Mouse (Mus musculus) embryo, embryonic 10.5 days (tissue): ENCODE data around the gene Col4a4.

ENCODE experiments used
- DNase-seq: peaks from one replicate; pipeline ENCODE4 v3.0.0-alpha.2; 2015; ENCODE audit warnings: low spot score

Col4a4 gene

DNA sequence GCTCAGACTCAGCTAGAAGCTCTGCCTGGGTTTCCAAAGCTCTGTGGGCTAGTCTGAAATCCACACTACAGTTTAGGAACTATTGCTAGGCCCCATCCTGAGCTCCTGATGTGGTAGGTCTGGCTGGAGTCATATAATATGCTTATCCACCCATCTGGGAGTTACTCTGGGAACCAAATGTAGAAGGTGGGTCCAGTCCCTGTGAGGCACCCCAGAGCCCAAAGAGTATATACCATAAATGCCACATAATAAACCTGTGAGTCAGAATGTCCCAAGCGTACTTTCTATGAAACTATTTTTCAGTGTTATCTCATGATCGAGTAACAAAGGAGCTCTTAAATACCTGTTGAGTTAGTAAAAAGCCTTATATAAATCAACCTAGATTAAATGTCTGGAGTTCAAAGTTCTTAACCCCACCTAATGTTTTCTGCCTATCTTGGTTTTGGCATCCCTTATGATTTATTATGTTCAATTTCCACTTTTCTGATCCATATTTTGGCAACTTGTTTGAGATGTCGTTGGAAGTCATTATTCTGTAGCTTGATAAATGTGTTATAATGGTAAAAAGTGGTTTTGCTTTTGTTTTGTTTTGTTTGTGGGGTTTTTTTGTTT, 172.1 kb downstream of the Col4a4 start:
- DNase-seq: no peak

DNA sequence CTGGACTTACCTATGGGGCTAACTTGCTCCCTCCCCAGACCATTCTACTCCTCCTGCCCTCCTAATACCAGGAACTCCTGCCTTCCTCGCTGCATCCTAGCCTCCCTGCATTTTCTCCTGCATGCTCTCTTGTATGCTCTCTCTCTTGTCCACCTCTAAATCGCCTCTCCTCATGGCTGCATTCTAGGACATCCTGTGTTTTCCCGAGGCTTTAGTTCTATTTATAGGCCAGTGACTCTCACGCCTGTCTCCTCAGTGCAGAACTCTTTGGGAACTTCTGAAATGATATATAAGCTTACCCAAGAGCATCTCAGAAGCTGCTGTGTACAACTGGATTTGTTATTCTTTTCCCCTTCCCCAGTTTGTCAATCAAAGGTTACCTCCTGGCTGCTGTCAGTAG, 174.6 kb downstream of the Col4a4 start:
- no peak for DNase-seq

DNA sequence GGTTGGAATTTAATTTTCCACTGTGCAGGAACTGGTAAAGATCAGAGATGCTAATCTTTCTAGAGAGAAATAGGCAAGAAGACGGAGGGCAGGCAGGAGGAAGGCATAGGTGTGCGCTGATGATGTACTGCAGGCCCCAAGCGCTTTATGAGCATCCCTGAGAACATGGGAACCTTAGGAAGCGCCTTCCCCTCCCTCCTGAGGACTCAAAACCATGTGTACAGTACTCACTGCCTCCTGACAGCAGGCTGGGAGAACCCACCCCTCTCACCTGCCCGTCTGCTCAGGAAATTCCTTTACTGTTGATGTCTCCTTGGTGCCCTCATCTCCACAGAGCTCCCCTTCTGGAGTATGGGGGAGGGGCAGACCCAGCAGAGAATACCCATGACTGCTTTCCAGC, 175.1 kb downstream of the Col4a4 start:
- DNase-seq: no peak

DNA sequence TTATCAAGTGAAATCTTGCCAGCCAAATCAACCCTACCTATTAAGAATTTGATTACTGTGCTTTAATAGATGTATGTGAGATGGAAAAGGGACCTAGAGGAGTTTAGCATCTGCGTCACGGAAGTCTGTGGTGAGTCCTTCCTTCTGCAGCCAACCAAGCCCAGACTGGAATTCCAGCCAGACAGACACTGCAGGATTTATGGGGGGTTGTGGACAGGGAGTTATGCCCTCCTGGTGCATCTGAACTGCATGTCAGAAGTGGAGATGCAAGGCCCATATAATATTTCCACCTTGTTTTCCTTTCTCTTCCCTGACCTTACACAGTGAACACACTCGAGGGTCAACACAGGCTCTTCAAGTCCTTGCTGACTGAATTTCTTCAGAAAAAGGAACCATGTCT, 176.1 kb downstream of the Col4a4 start:
- no peak for DNase-seq

DNA sequence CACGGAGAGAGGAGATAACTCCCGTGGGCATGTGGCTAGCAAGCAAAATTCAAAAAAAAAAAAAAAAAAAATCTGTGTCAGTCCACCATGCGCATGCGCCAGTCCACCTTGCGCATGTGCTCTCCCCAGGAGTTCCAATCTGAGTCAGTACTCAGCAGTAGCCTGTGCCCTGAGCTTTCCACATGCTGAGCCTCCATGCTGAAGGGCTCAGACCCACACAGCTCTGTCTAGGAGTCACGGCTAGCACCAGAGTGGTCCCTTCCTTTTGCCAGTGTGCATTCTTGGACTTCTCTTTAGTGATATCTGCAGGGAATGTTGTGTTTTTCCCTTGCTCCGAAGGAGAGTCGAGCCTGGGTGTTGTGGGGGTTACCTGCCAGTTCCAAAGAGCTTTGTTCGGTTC, 177.4 kb downstream of the Col4a4 start:
- DNase-seq: no peak

DNA sequence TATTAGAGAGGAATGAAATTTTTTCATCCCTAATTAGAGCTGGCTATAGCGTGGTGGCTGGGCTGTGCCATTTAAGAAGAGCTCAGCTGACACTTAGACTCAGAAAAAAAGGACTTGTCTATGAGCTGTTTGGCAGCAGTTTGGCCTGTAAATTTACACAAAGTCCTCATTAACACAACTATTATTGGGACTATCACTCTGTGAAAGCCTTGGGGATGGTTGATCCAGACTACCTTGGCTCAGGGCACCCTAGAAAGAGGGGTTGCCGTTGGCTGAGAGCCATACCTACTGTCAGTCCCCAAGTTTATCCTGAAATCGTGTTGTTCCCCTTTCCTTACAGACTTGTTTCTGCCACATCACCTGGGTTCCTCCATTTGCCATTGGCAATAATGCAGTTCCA, 178.9 kb downstream of the Col4a4 start:
- no peak for DNase-seq
